Mouse (Mus musculus): ENCODE data around the gene Klk12.

Klk12 gene

GRCm38 (mm10) chr7:43797333-43797769 is 28.7 kb downstream of the Klk12 start, which contains the start of gene Klk8:
Klk8 (plus strand) TSS chr7:43797577.
- DNase-seq = peak; percentile 36

- DNase-seq = peak; percentile 21
Measured at GRCm38 (mm10) chr7:43797844-43798462, 29.3 kb downstream of the Klk12 start.

- no peak for DNase-seq
Measured at GRCm38 (mm10) chr7:43799876-43800275, 31.2 kb downstream of the Klk12 start.

GRCm38 (mm10) chr7:43810994-43811393 is 42.3 kb downstream of the Klk12 start, which contains the start of gene Klk7:
Klk7 (plus strand) TSS chr7:43811294.
- no peak for DNase-seq

GRCm38 (mm10) chr7:43815211-43815610 is 46.5 kb downstream of the Klk12 start:
- DNase-seq = no peak

- no peak for DNase-seq
Measured at GRCm38 (mm10) chr7:43816746-43817145, 48.0 kb downstream of the Klk12 start.

GRCm38 (mm10) chr7:43821581-43821980 is 52.9 kb downstream of the Klk12 start:
- DNase-seq = no peak
